Mouse (Mus musculus) heart, adult 2 months (tissue): ENCODE results near the gene Sebox. TPM values are rescaled to one million over a fixed set of nuclear protein-coding genes. Genes with fewer than 3 reads are reported as not detected.

Experiments
- DNase-seq, 2 experiments: peaks; one replicate each; pipeline ENCODE4 v3.0.0; 2021
- H3K27ac ChIP-seq: fragments of 200-600 bp; 2 replicates; pipeline ENCODE4 v1.8.1; 2022
- H3K27me3 ChIP-seq: fragments of 200-500 bp; 2 replicates; pipeline ENCODE4 v1.6.1; 2012; ENCODE audit warnings: mild to moderate bottlenecking, low read length, inconsistent platforms, mixed read lengths; ENCODE audit not compliant: control insufficient read depth, insufficient read depth
- H3K36me3 ChIP-seq: fragments of 200-500 bp; 2 replicates; pipeline ENCODE4 v1.6.1; 2012; ENCODE audit warnings: low read length, inconsistent platforms; ENCODE audit not compliant: control insufficient read depth, insufficient read depth
- H3K4me1 ChIP-seq: fragments of 200-500 bp; 2 replicates; pipeline ENCODE4 v1.6.1; 2011; ENCODE audit warnings: low read length; ENCODE audit not compliant: control insufficient read depth, insufficient read depth
- H3K4me3 ChIP-seq: fragments of 200-600 bp; 2 replicates; pipeline ENCODE4 v1.8.1; 2022
- H3K79me2 ChIP-seq: fragments of 200-500 bp; replicated peaks from 2 replicates; pipeline ENCODE4 v1.6.1; 2012; ENCODE audit warnings: mild to moderate bottlenecking, inconsistent platforms, low read length, moderate library complexity, mixed read lengths; ENCODE audit not compliant: control insufficient read depth, insufficient read depth
- H3K9ac ChIP-seq: fragments of 200-500 bp; 2 replicates; pipeline ENCODE4 v1.6.1; 2012; ENCODE audit warnings: low read depth, mild to moderate bottlenecking, control low read depth, inconsistent platforms, low read length, mixed read lengths
- CTCF ChIP-seq: fragments of 200-600 bp; IDR thresholded peaks from 2 replicates; pipeline ENCODE4 v1.8.1; 2022; ENCODE audit warnings: antibody characterized with exemption, mild to moderate bottlenecking, moderate library complexity
- EP300 ChIP-seq: fragments of 200-500 bp; IDR thresholded peaks from 2 replicates; pipeline ENCODE4 v1.6.1; 2011; ENCODE audit warnings: low read depth, low read length, control low read depth; ENCODE audit not compliant: insufficient read depth
- POLR2A ChIP-seq: fragments of 200-500 bp; IDR thresholded peaks from 2 replicates; pipeline ENCODE4 v1.6.1; 2011; ENCODE audit warnings: mild to moderate bottlenecking, low read depth, low read length, control low read depth; ENCODE audit not compliant: insufficient read depth
- WGBS: fragments of 180-500 bp; shearing (Covaris S2); methylation state at CpG from one replicate; pipeline ENCODE4 v1.1.7; 2018; 5-methylcytosine and 5-hydroxymethylcytosine counted together
- intact Hi-C: fragments of 180-260 bp; cut with DNase I; formaldehyde crosslinking; loops from one replicate; pipeline ENCODE4 v1.15.1; 2025
- polyA plus RNA-seq: library from polyadenylated mRNA; depleted of rRNA; stranded (reverse); fragments of >200 nt; gene quantifications from 2 replicates; pipeline ENCODE4 v1.2.3, GENCODE M21; 2012; rRNA removed
- total RNA-seq, 2 experiments: library from RNA; stranded (reverse); gene quantifications; 2 replicates each; pipeline ENCODE4 v1.2.3; 2021

The Sebox gene
- total and polyA plus RNA-seq, 3 experiments: not detected

GRCm38 (mm10) chr11:78551059-78551398 lies 47.8 kb downstream of the Sebox start:
- H3K9ac ChIP-seq: peak overlapping the region; percentile 41; the same call in 1 of the 2 replicates
- intact Hi-C loops: loop anchor here (2.0 to 10.0 kb wide), 3 partner anchors 14 to 404 kb away; partner anchors contain the start of genes Ift20 and Tnfaip1
- H3K4me3 ChIP-seq: peak overlapping the region; percentile 89
- H3K27ac ChIP-seq: peak overlapping the region; percentile 72
- no peak for TF ChIP-seq POLR2A
- TF ChIP-seq CTCF: no peak
- no peak for TF ChIP-seq EP300
- no peaks in the 10 kb centered on the region for H3K27me3 ChIP-seq
- H3K4me1 ChIP-seq: peaks cover 2% of the 10 kb centered on the region
- 30% methylated on average over 6 of the region's 6 CpGs for WGBS
- DNase-seq: no peak
- no peaks in the 10 kb centered on the region for H3K36me3 ChIP-seq
- no peaks in the 10 kb centered on the region for H3K79me2 ChIP-seq

Other genes with a start within 250 kb of the Sebox start
- gene 2610507B11Rik, start 241.7 kb upstream of the Sebox start, total RNA-seq: 100 to 1,000 TPM; 173 to 209 TPM
- 74.7 and 141 TPM in 2 replicates for gene 2610507B11Rik, start 241.7 kb upstream of the Sebox start, polyA plus RNA-seq
- gene BC030499, start 212.6 kb upstream of the Sebox start, total RNA-seq: under 1 TPM; 0.65 to 0.75 TPM
- gene BC030499, start 212.6 kb upstream of the Sebox start, polyA plus RNA-seq: 0.37 and 0.88 TPM in 2 replicates
- under 1 TPM; 0.27 to 0.42 TPM for gene Spag5, start 201.9 kb upstream of the Sebox start, total RNA-seq
- gene Spag5, start 201.9 kb upstream of the Sebox start, polyA plus RNA-seq: 0.64 and 0.94 TPM in 2 replicates
- under 1 TPM; 0.73 to 0.80 TPM for gene Aldoc, start 180.5 kb upstream of the Sebox start, total RNA-seq
- gene Aldoc, start 180.5 kb upstream of the Sebox start, polyA plus RNA-seq: 0.45 and 0.56 TPM in 2 replicates
- gene Pigs, start 175.0 kb upstream of the Sebox start, total RNA-seq: 10 to 100 TPM; 20.7 to 25.4 TPM
- gene Pigs, start 175.0 kb upstream of the Sebox start, polyA plus RNA-seq: 39.7 and 47.1 TPM in 2 replicates
- 1 to 10 TPM; 4.6 to 4.9 TPM for gene Unc119, start 160.0 kb upstream of the Sebox start, total RNA-seq
- 16.8 and 17.8 TPM in 2 replicates for gene Unc119, start 160.0 kb upstream of the Sebox start, polyA plus RNA-seq
- not detected for gene Foxn1, start 116.9 kb upstream of the Sebox start, total RNA-seq
- not detected in 2 replicates for gene Foxn1, start 116.9 kb upstream of the Sebox start, polyA plus RNA-seq
- not detected for gene Slc13a2, start 81.2 kb upstream of the Sebox start, total RNA-seq
- gene Slc13a2, start 81.2 kb upstream of the Sebox start, polyA plus RNA-seq: 0.23 TPM in 1 of 2 replicates, not detected in the other
- 1 to 10 TPM; 1.7 to 3.0 TPM for gene Slc46a1, start 37.8 kb upstream of the Sebox start, total RNA-seq
- 7.8 and 8.5 TPM in 2 replicates for gene Slc46a1, start 37.8 kb upstream of the Sebox start, polyA plus RNA-seq
- under 1 TPM; 0.45 to 0.52 TPM for gene Sarm1, start 5.7 kb upstream of the Sebox start, total RNA-seq
- 0.23 and 0.32 TPM in 2 replicates for gene Sarm1, start 5.7 kb upstream of the Sebox start, polyA plus RNA-seq
- gene Vtn, start 4.4 kb upstream of the Sebox start, total RNA-seq: 10 to 100 TPM; 21.6 to 24.6 TPM
- gene Vtn, start 4.4 kb upstream of the Sebox start, polyA plus RNA-seq: 44.6 and 68.2 TPM in 2 replicates
- 10 to 100 TPM; 11.3 to 11.5 TPM for gene Tmem199, start 8.7 kb downstream of the Sebox start, total RNA-seq
- gene Tmem199, start 8.7 kb downstream of the Sebox start, polyA plus RNA-seq: 7.9 and 14.0 TPM in 2 replicates
- 100 to 1,000 TPM; 127 to 140 TPM for gene Poldip2, start 8.7 kb downstream of the Sebox start, total RNA-seq
- gene Poldip2, start 8.7 kb downstream of the Sebox start, polyA plus RNA-seq: 102 and 151 TPM in 2 replicates
- 10 to 100 TPM; 38.2 to 40.1 TPM for gene Tnfaip1, start 32.9 kb downstream of the Sebox start, total RNA-seq
- gene Tnfaip1, start 32.9 kb downstream of the Sebox start, polyA plus RNA-seq: 36.0 and 51.1 TPM in 2 replicates
- gene Ift20, start 32.9 kb downstream of the Sebox start, total RNA-seq: 10 to 100 TPM; 37.6 to 40.6 TPM
- gene Ift20, start 32.9 kb downstream of the Sebox start, polyA plus RNA-seq: 34.6 and 39.4 TPM in 2 replicates
- 1 to 10 TPM; 5.2 to 6.1 TPM for gene Tmem97, start 47.3 kb downstream of the Sebox start, total RNA-seq
- 6.4 and 6.8 TPM in 2 replicates for gene Tmem97, start 47.3 kb downstream of the Sebox start, polyA plus RNA-seq
- gene Nlk, start 193.9 kb downstream of the Sebox start, total RNA-seq: 10 to 100 TPM; 13.0 to 14.9 TPM
- gene Nlk, start 193.9 kb downstream of the Sebox start, polyA plus RNA-seq: 10.7 and 15.1 TPM in 2 replicates
- 10 to 100 TPM; 18.4 to 19.0 TPM for gene Ccnq, start 248.3 kb downstream of the Sebox start, total RNA-seq
- 42.4 and 59.7 TPM in 2 replicates for gene Ccnq, start 248.3 kb downstream of the Sebox start, polyA plus RNA-seq